9 mouse cellular contexts compared by ENCODE assay signal in the genomic region with DNA sequence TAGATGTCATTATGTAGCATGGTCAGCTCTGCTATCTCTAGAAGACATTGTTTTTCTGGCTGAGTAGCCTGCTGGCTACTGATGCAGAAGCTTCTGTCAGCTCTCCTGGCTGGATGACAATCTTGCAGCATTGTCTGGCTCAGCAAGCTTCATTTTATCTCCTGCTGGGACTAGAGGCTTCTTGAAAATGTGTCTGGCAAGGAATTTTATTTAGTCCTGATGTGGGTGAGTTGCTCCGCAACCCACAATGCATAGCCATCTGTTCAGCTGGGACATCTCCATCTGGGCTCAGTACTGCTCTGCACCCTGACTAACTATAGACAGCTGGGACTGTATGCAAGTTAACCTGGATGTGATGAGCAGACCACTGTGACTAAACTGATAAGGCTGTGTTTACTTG.
DNase-seq lines count a peak whose midpoint lies in the region; ATAC-seq lines count a peak whose summit lies in the region.
"Had no signal": no experiment of that assay in that cellular context is flagged by ENCODE, and none has a peak within 500 bp of the region (broad histone marks: within the 10 kb centered on the region; RNA-seq: fewer than 3 reads in every experiment).

No protein-coding gene starts in this region.

- H3K4me1 ChIP-seq in forebrain, embryonic 14.5 days (ENCODE audit: control insufficient read depth, insufficient read depth, low read length), result peaks cover 4% of the 10 kb centered on the region; the same call in 1 of the 2 replicates
- no peaks in the 10 kb centered on the region for H3K4me1 ChIP-seq in neural tube, embryonic 15.5 days
- H3K4me1 ChIP-seq: megakaryocyte, embryonic 14.5 days had no signal

- peak; percentile 85; the same call in 1 of the 2 replicates for ATAC-seq in forebrain, embryonic 14.5 days
- ATAC-seq in neural tube, embryonic 15.5 days (ENCODE audit: low FRiP score), result peak; percentile 41; the same call in 1 of the 2 replicates

- no peaks in the 10 kb centered on the region for H3K36me3 ChIP-seq in forebrain, embryonic 14.5 days (ENCODE audit: control insufficient read depth, insufficient read depth, low read length)
- no peaks in the 10 kb centered on the region for H3K36me3 ChIP-seq in neural tube, embryonic 15.5 days

- 60% methylated on average over 1 of the region's 1 CpGs for WGBS in forebrain, embryonic 14.5 days
- 82% methylated on average over 1 of the region's 1 CpGs for WGBS in neural tube, embryonic 15.5 days

- H3K27ac ChIP-seq in forebrain, embryonic 14.5 days (ENCODE audit: low read depth, low read length), result peak overlapping the region; percentile 44; the same call in 1 of the 2 replicates
- H3K27ac ChIP-seq in neural tube, embryonic 15.5 days (replicated peaks), result no peak overlapping the region

- no peak overlapping the region for H3K9ac ChIP-seq in forebrain, embryonic 14.5 days (ENCODE audit: low read length)
- no peak overlapping the region for H3K9ac ChIP-seq in neural tube, embryonic 15.5 days (replicated peaks)

- H3K4me2 ChIP-seq in forebrain, embryonic 14.5 days (ENCODE audit: low read length), result no peak overlapping the region
- H3K4me2 ChIP-seq in neural tube, embryonic 15.5 days, result no peak overlapping the region

- H3K27me3 ChIP-seq in forebrain, embryonic 14.5 days (replicated peaks; ENCODE audit: control insufficient read depth, insufficient read depth, low read length), result no peaks in the 10 kb centered on the region
- H3K27me3 ChIP-seq in neural tube, embryonic 15.5 days (replicated peaks), result no peaks in the 10 kb centered on the region
- H3K27me3 ChIP-seq: megakaryocyte, embryonic 14.5 days had no signal

- no peak overlapping the region for H3K4me3 ChIP-seq in forebrain, embryonic 14.5 days (ENCODE audit: low read depth, low read length)
- H3K4me3 ChIP-seq in neural tube, embryonic 15.5 days (replicated peaks), result no peak overlapping the region
- H3K4me3 ChIP-seq: erythroblast, embryonic 14.5 days; megakaryocyte, embryonic 14.5 days had no signal

- DNase-seq in cerebellum, postnatal 10 days, result peak; percentile 87 to 89
- DNase-seq in forebrain, embryonic 14.5 days (ENCODE audit: low spot score), result peak; percentile 75
- peak; percentile 11 to 20 for DNase-seq in layer of hippocampus, postnatal 10 days (ENCODE audit: low spot score in 2 of 2)
- DNase-seq in adrenal gland, postnatal 14 days, result no peak
- DNase-seq in kidney, postnatal 10 days, result no peak
- no peak for DNase-seq in lung, adult 18-20 months

- no peaks in the 10 kb centered on the region for H3K9me3 ChIP-seq in forebrain, embryonic 14.5 days (replicated peaks; ENCODE audit: control insufficient read depth, low read length)
- no peaks in the 10 kb centered on the region for H3K9me3 ChIP-seq in neural tube, embryonic 15.5 days (replicated peaks)
- H3K9me3 ChIP-seq: megakaryocyte, embryonic 14.5 days had no signal

Comparison
In these comparisons a context has a peak if more than half of its experiments do, and no peak if none do; other contexts are left out.
1. DNase-seq: peak in cerebellum, postnatal 10 days (2 of 2), forebrain, embryonic 14.5 days (single experiment) and layer of hippocampus, postnatal 10 days (2 of 2); none in adrenal gland, postnatal 14 days (single experiment), kidney, postnatal 10 days (single experiment) and lung, adult 18-20 months (0 of 2).